Mouse (Mus musculus) right cerebral cortex, postnatal 4 days (tissue): ENCODE measurements around the gene Cadm3.

Experiments
- DNase-seq: peaks from one replicate; pipeline ENCODE4 v3.0.0-alpha.2; 2022

The Cadm3 gene

GRCm38 (mm10) chr1:173356699-173357098 lies 10.8 kb downstream of the Cadm3 start:
- no peak for DNase-seq

GRCm38 (mm10) chr1:173355107-173355846 lies 12.2 kb downstream of the Cadm3 start:
- DNase-seq = no peak

GRCm38 (mm10) chr1:173350372-173350957 lies 17.0 kb downstream of the Cadm3 start, which contains the start of gene Aim2:
Gene Aim2, plus strand, starts transcription at chr1:173350879.
- no peak for DNase-seq

GRCm38 (mm10) chr1:173349946-173350345 lies 17.5 kb downstream of the Cadm3 start:
- DNase-seq = no peak

GRCm38 (mm10) chr1:173349192-173349591 lies 18.3 kb downstream of the Cadm3 start:
- no peak for DNase-seq

- DNase-seq = no peak
Measured at GRCm38 (mm10) chr1:173348527-173348926, 19.0 kb downstream of the Cadm3 start.

GRCm38 (mm10) chr1:173345112-173345511 lies 22.4 kb downstream of the Cadm3 start:
- DNase-seq = no peak

- DNase-seq = no peak
Measured at GRCm38 (mm10) chr1:173343934-173344333, 23.6 kb downstream of the Cadm3 start.

- no peak for DNase-seq
Measured at GRCm38 (mm10) chr1:173342425-173342824, 25.1 kb downstream of the Cadm3 start.

GRCm38 (mm10) chr1:173339543-173339942 lies 28.0 kb downstream of the Cadm3 start:
- peak; percentile 76 for DNase-seq

- DNase-seq = no peak
Measured at GRCm38 (mm10) chr1:173337008-173337407, 30.5 kb downstream of the Cadm3 start.

GRCm38 (mm10) chr1:173335903-173336302 lies 31.6 kb downstream of the Cadm3 start:
- DNase-seq = no peak

- no peak for DNase-seq
Measured at GRCm38 (mm10) chr1:173333312-173334253, 33.9 kb downstream of the Cadm3 start, which contains the start of gene Ackr1. Gene Ackr1, minus strand, starts transcription at chr1:173333750.

- no peak for DNase-seq
Measured at GRCm38 (mm10) chr1:173332418-173332817, 35.1 kb downstream of the Cadm3 start.

GRCm38 (mm10) chr1:173329743-173330142 lies 37.8 kb downstream of the Cadm3 start:
- DNase-seq = no peak

- no peak for DNase-seq
Measured at GRCm38 (mm10) chr1:173329185-173329584, 38.3 kb downstream of the Cadm3 start.

GRCm38 (mm10) chr1:173328446-173328845 lies 39.0 kb downstream of the Cadm3 start:
- no peak for DNase-seq

- DNase-seq = no peak
Measured at GRCm38 (mm10) chr1:173326552-173326951, 40.9 kb downstream of the Cadm3 start.

GRCm38 (mm10) chr1:173325395-173325794 lies 42.1 kb downstream of the Cadm3 start:
- no peak for DNase-seq

- DNase-seq = no peak
Measured at GRCm38 (mm10) chr1:173324961-173325360, 42.5 kb downstream of the Cadm3 start.

- DNase-seq = peak; percentile 46
Measured at GRCm38 (mm10) chr1:173323839-173324585, 43.5 kb downstream of the Cadm3 start.

- DNase-seq = no peak
Measured at GRCm38 (mm10) chr1:173322249-173322627, 45.3 kb downstream of the Cadm3 start.
